Comparison of ENCODE assay signal across 18 mouse cellular contexts in genomic region chr5:64750976-64751656, GRCm38 (mm10). TPM values are rescaled to one million over a fixed set of nuclear protein-coding genes. Genes with fewer than 3 reads are reported as not detected.
DNase-seq lines count a peak whose midpoint lies in the region; ATAC-seq and TF ChIP-seq lines count a peak whose summit lies in the region.
"Had no signal": no experiment of that assay in that cellular context is flagged by ENCODE, and none has a peak within 500 bp of the region (broad histone marks: within the 10 kb centered on the region; RNA-seq: fewer than 3 reads in every experiment).

No protein-coding gene starts in this region.

- peak; percentile 16 for DNase-seq in kidney, postnatal 14 days
- no peak for DNase-seq in kidney, adult 9 months
- peak; percentile 65 for DNase-seq in NIH3T3 (ENCODE audit: low read depth)
- DNase-seq in urinary bladder, adult 2 months (ENCODE audit: low spot score), result no peak
- no peak for DNase-seq in right cerebral cortex, postnatal 10 days (ENCODE audit: low spot score in 2 of 2)
- DNase-seq: adrenal gland, adult 8-10 months; embryo, embryonic 11 days; heart, postnatal 14 days; layer of hippocampus, adult 9-11 months; right cerebral cortex, postnatal 25 days; thymus, postnatal 36 days had no signal

- no peaks in the 10 kb centered on the region for H3K27me3 ChIP-seq in intestine, postnatal 0 days (replicated peaks; ENCODE audit: control insufficient read depth, insufficient read depth, low read length)
- H3K27me3 ChIP-seq: CH12.LX; limb, embryonic 12.5 days had no signal

- H3K9ac ChIP-seq in intestine, postnatal 0 days (ENCODE audit: low read depth, low read length), result no peak overlapping the region
- H3K9ac ChIP-seq: limb, embryonic 12.5 days had no signal

- no peak overlapping the region; the same call in 1 of the 2 replicates for H3K4me2 ChIP-seq in intestine, postnatal 0 days (replicated peaks; ENCODE audit: low read depth)
- H3K4me2 ChIP-seq: limb, embryonic 12.5 days had no signal

- peak; percentile 76 for ATAC-seq in intestine, postnatal 0 days
- 0 out of 2 replicates have a peak, but pooled peaks have one; percentile 9 for ATAC-seq in megakaryocyte progenitor cell, adult 5-6 weeks (replicated peaks; ENCODE audit: poor library complexity)
- ATAC-seq in frontal cortex, adult (ENCODE audit: low TSS enrichment), result no peak
- ATAC-seq: inflammation-experienced regulatory T-cells, adult 6 months had no signal

- no peaks in the 10 kb centered on the region for H3K36me3 ChIP-seq in intestine, postnatal 0 days (ENCODE audit: control insufficient read depth, insufficient read depth)
- H3K36me3 ChIP-seq: limb, embryonic 12.5 days had no signal

- H3K9me3 ChIP-seq in intestine, postnatal 0 days (ENCODE audit: control insufficient read depth), result no peaks in the 10 kb centered on the region
- H3K9me3 ChIP-seq: limb, embryonic 12.5 days had no signal

- no peak for TF ChIP-seq CTCF in intestine, postnatal 0 days (IDR thresholded peaks at IDR 0.05; ENCODE audit: low read depth)

- H3K27ac ChIP-seq in intestine, postnatal 0 days (ENCODE audit: low read depth, low read length), result peak overlapping the region; percentile 78
- H3K27ac ChIP-seq: limb, embryonic 12.5 days had no signal

- WGBS in intestine, postnatal 0 days, result 14% methylated on average over 7 of the region's 7 CpGs

- H3K4me1 ChIP-seq in intestine, postnatal 0 days (replicated peaks; ENCODE audit: control insufficient read depth, insufficient read depth, low read length), result peaks cover 11% of the 10 kb centered on the region; the same call in 1 of the 2 replicates
- H3K4me1 ChIP-seq: limb, embryonic 12.5 days had no signal

- no peak overlapping the region for H3K4me3 ChIP-seq in intestine, postnatal 0 days (ENCODE audit: low read depth, low read length)
- H3K4me3 ChIP-seq: erythroblast, embryonic 14.5 days; limb, embryonic 12.5 days had no signal

RNA-seq across cellular contexts. Expression of gene Klf3, which starts 52.1 kb away (rescaled TPM):
- polyA plus RNA-seq in intestine, postnatal 0 days (2015; fragmentation: Nextera tagmentation; extraction: Ambion mirVana), result 76.9 and 79.3 TPM in 2 replicates
- total RNA-seq in megakaryocyte progenitor cell, adult 5-6 weeks (2015), result 30.7 and 42.7 TPM in 2 replicates
- 9.4 and 12.5 TPM in 2 replicates for total RNA-seq in megakaryocyte progenitor cell, adult 5-6 weeks (2017)
- 55.4 and 59.6 TPM in 2 replicates for polyA plus RNA-seq in urinary bladder, adult 2 months (2012; rRNA removed)

Comparison
In these comparisons a context has a peak if more than half of its experiments do, and no peak if none do; other contexts are left out.
1. DNase-seq: peak in kidney, postnatal 14 days (single experiment) and NIH3T3 (single experiment); none in kidney, adult 9 months (single experiment), urinary bladder, adult 2 months (single experiment) and right cerebral cortex, postnatal 10 days (0 of 2).